Mouse (Mus musculus) liver, postnatal 0 days (tissue): Measurements from ENCODE around the gene Rab34. TPM values are rescaled to one million over a fixed set of nuclear protein-coding genes. Genes with fewer than 3 reads are reported as not detected.
A peak's percentile ranks its signal among the peaks of the same experiment; 100 is the strongest.

Experiments used
- ATAC-seq: fragments of 200-750 bp; cut with Nextera tagmentation; 2 replicates; pipeline ENCODE4 v1.8.0; 2017; ENCODE audit warnings: mild to moderate bottlenecking, moderate library complexity
- DNase-seq: peaks from one replicate; pipeline ENCODE4 v3.0.0-alpha.2; 2016
- H3K27ac ChIP-seq: fragments of 300-500 bp; sonication (generic); 2 replicates; pipeline ENCODE4 v1.5.1; 2014; ENCODE audit warnings: antibody characterized with exemption, moderate library complexity, mild to moderate bottlenecking, low read depth
- H3K27me3 ChIP-seq: fragments of 300-500 bp; sonication (generic); 2 replicates; pipeline ENCODE4 v1.6.1; 2014; ENCODE audit warnings: low read length, control low read depth, mixed read lengths; ENCODE audit not compliant: insufficient read depth
- H3K36me3 ChIP-seq: fragments of 300-500 bp; sonication (generic); replicated peaks from 2 replicates; pipeline ENCODE4 v1.6.1; 2014; ENCODE audit warnings: mild to moderate bottlenecking, control low read depth, low read length, moderate library complexity, mixed read lengths; ENCODE audit not compliant: insufficient read depth
- H3K4me1 ChIP-seq: fragments of 300-500 bp; sonication (generic); 2 replicates; pipeline ENCODE4 v1.6.1; 2014; ENCODE audit warnings: antibody characterized with exemption, mild to moderate bottlenecking, control low read depth; ENCODE audit not compliant: insufficient read depth
- H3K4me2 ChIP-seq: fragments of 300-500 bp; sonication (generic); 2 replicates; pipeline ENCODE4 v1.6.1; 2014; ENCODE audit warnings: low read depth, mild to moderate bottlenecking, low read length, moderate library complexity, mixed read lengths
- H3K4me3 ChIP-seq: fragments of 300-500 bp; sonication (generic); 2 replicates; pipeline ENCODE4 v1.5.1; 2014; ENCODE audit warnings: low read depth, low read length
- H3K9ac ChIP-seq: fragments of 300-500 bp; sonication (generic); replicated peaks from 2 replicates; pipeline ENCODE4 v1.6.1; 2014; ENCODE audit warnings: mild to moderate bottlenecking, moderate library complexity
- H3K9me3 ChIP-seq: fragments of 300-500 bp; sonication (generic); 2 replicates; pipeline ENCODE4 v1.6.1; 2016; ENCODE audit warnings: mild to moderate bottlenecking, control low read depth, low read length, mixed read lengths
- CTCF ChIP-seq: sonication (generic); IDR thresholded peaks from 2 replicates; pipeline ENCODE4 v1.5.1; 2016; ENCODE audit warnings: antibody characterized with exemption, low read depth
- EP300 ChIP-seq: IDR thresholded peaks from 2 replicates; pipeline ENCODE4 v1.6.1; 2016; ENCODE audit warnings: antibody characterized with exemption, low read depth, mild to moderate bottlenecking
- WGBS: fragments of 180-500 bp; shearing (Covaris S2); extraction: QIAGEN DNeasy Blood & Tissue Kit; methylation state at CpG from one replicate; pipeline ENCODE4 v1.1.7; 2014; ENCODE audit not compliant: insufficient replicate concordance; 5-methylcytosine and 5-hydroxymethylcytosine counted together
- polyA plus RNA-seq: library from polyadenylated mRNA; unstranded; fragments of >200 nt; fragmentation: Nextera tagmentation; extraction: Ambion mirVana; gene quantifications from 2 replicates; pipeline ENCODE4 v1.2.1, GENCODE M21; 2015

Rab34 gene
- 26.6 and 28.9 TPM in 2 replicates for polyA plus RNA-seq

DNA sequence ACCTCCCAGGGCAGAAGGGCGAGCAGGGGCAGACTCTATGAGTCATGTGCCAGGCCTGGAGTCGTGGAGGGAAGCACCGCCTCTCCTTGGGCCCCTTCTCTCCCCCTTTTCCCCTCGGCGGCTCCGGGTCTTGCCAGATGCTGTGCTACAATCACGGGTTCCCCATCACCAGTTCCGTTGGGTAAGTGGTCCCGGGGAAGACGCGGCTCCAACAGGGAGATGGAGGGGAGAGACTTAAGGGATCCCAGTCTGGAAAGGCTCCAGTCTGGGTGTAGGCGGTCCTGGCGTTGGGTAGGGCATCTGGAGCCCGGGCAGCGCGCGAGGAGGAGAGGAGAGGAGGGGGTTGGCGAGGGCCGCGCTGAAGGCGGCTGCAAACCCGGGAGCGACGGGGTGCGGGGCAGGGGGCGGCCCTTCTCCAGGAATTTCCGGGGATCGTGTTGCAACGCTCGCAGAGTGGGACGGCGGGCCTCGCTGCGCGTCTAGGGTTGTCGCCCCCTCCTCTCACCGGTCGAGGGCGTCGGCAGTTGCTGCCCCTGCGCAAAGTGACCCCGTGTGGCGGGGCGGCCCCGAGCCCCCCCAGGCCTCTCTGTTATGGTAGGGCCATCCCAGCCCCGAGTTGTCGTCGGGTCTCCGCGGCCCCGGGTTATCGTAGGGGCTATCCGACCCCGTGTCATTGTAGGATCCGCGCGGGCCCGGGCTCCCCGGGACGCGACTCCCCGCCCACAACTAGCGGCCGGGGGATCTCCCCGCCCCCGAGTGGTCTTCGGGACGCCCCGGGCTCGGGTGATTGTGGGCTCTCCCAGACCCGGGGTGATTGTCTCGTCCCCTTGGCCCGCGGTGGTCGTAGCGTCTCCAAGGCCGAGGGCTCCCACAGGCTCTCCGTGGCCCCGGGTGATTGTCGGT, at the start of gene Rab34:
Gene Rab34, plus strand, starts transcription at position 100 of the 903 bp plus-strand sequence.
- Histone ChIP-seq H3K9me3 (no peaks in the 10 kb centered on the region), H3K4me1 (peaks cover 14% of the 10 kb centered on the region), H3K4me3 (peak within 1 kb of the TSS; percentile 62), H3K36me3 (peaks cover 3% of the 10 kb centered on the region; the same call in 1 of the 2 replicates), H3K27me3 (peaks cover 42% of the 10 kb centered on the region), H3K9ac (peak within 1 kb of the TSS; percentile 72), H3K4me2 (peak within 1 kb of the TSS; percentile 84), H3K27ac (peak within 1 kb of the TSS; percentile 79)
- ATAC-seq (peak; percentile 48), DNase-seq (peak; percentile 63)
- TF ChIP-seq CTCF (no peak), EP300 (no peak)
- WGBS: 1% methylated on average over 61 of the region's 80 CpGs

- no peak overlapping the region for H3K4me2 ChIP-seq
- DNase-seq: no peak
- 46% methylated on average over 5 of the region's 5 CpGs for WGBS
These were observed 47.6 kb upstream of the Rab34 start for GRCm38 (mm10) chr11:78140665-78141064.

GRCm38 (mm10) chr11:78143520-78143919, 44.7 kb upstream of the Rab34 start:
- no peaks in the 10 kb centered on the region for H3K9me3 ChIP-seq
- peaks cover 7% of the 10 kb centered on the region for H3K4me1 ChIP-seq
- DNase-seq: no peak
- H3K27ac ChIP-seq: no peak overlapping the region
- no peak overlapping the region for H3K4me2 ChIP-seq
- TF ChIP-seq EP300 (no peak), CTCF (no peak)
- H3K4me3 ChIP-seq: no peak overlapping the region
- H3K27me3 ChIP-seq: no peaks in the 10 kb centered on the region
- no peak for ATAC-seq
- H3K9ac ChIP-seq: no peak overlapping the region
- WGBS: 92% methylated on average over 2 of the region's 2 CpGs
- H3K36me3 ChIP-seq: peaks cover 34% of the 10 kb centered on the region

More at GRCm38 (mm10) chr11:78140665-78141064, 47.6 kb upstream of the Rab34 start:
- Histone ChIP-seq H3K4me3 (no peak overlapping the region), H3K36me3 (peaks cover 20% of the 10 kb centered on the region; the same call in 1 of the 2 replicates), H3K9ac (no peak overlapping the region), H3K27ac (no peak overlapping the region), H3K9me3 (no peaks in the 10 kb centered on the region), H3K4me1 (peaks cover 15% of the 10 kb centered on the region), H3K27me3 (no peaks in the 10 kb centered on the region)
- TF ChIP-seq CTCF: no peak
- TF ChIP-seq EP300: no peak
- ATAC-seq: no peak

- Histone ChIP-seq H3K27me3 (no peaks in the 10 kb centered on the region), H3K9me3 (no peaks in the 10 kb centered on the region), H3K36me3 (peaks cover 38% of the 10 kb centered on the region), H3K4me2 (no peak overlapping the region), H3K4me3 (no peak overlapping the region), H3K4me1 (peaks cover under 1% of the 10 kb centered on the region; the same call in 1 of the 2 replicates), H3K9ac (no peak overlapping the region), H3K27ac (no peak overlapping the region)
- DNase-seq (no peak), ATAC-seq (no peak)
- WGBS: 81% methylated on average over 5 of the region's 5 CpGs
- TF ChIP-seq CTCF: peak; percentile 33
- TF ChIP-seq EP300: no peak
These were observed 42.1 kb upstream of the Rab34 start for GRCm38 (mm10) chr11:78146168-78146567.

DNA sequence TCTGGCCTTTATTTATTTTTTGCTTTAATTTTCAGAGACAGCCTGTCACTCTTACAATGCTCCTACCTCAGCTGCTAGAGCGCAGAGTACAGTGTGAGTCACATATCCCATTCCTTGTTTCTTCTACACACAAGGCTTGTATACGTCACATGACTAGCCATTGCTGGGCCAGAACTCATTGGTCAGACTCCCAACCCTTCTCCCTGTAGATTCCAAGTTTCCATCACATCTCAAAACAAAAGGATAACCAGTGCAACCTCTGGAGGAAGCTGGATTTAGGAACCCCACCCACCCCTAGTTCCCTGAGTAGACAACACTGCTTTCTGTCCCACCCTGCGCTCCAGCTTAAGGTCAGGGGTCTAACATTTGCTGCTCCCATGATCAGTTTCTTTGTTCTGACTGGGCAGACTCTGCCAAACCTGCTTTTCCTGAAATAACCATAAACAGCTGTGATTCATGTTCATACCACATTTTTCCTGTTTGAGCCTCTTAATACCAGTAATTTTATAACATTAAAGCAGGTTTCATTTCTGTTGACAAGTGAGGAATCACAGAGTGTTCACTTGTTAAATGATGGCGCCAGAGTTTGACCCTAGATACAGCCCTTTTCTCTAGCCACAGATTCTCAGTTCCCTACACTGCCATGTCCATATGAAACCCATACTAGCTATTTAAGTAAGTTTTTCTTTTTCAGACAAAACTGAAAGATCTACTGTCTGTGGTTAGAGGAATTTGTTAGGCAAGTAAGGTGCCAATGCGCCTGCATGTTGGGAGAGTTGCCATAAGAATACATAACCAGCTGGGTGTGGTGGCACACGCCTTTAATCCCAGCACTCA, 41.3 kb upstream of the Rab34 start:
- Histone ChIP-seq H3K27me3 (no peaks in the 10 kb centered on the region), H3K4me3 (no peak overlapping the region), H3K9ac (no peak overlapping the region), H3K4me2 (no peak overlapping the region), H3K4me1 (no peaks in the 10 kb centered on the region), H3K9me3 (no peaks in the 10 kb centered on the region), H3K36me3 (peaks cover 40% of the 10 kb centered on the region), H3K27ac (no peak overlapping the region)
- 86% methylated on average over 6 of the region's 6 CpGs for WGBS
- no peak for ATAC-seq
- TF ChIP-seq EP300 (no peak), CTCF (no peak)
- no peak for DNase-seq

GRCm38 (mm10) chr11:78151161-78151560, 37.1 kb upstream of the Rab34 start:
- no peak overlapping the region for H3K4me3 ChIP-seq
- H3K9ac ChIP-seq: no peak overlapping the region
- H3K4me2 ChIP-seq: no peak overlapping the region
- H3K9me3 ChIP-seq: no peaks in the 10 kb centered on the region
- ATAC-seq (no peak), DNase-seq (peak; percentile 64)
- H3K27ac ChIP-seq: no peak overlapping the region
- TF ChIP-seq EP300: no peak
- TF ChIP-seq CTCF: peak; percentile 80
- no peaks in the 10 kb centered on the region for H3K4me1 ChIP-seq
- no peaks in the 10 kb centered on the region for H3K27me3 ChIP-seq
- WGBS: 19% methylated on average over 1 of the region's 1 CpGs
- peaks cover 42% of the 10 kb centered on the region for H3K36me3 ChIP-seq
